Mouse (Mus musculus) liver (tissue): ENCODE data around the gene Nos2.
A peak's percentile ranks its signal among the peaks of the same experiment; 100 is the strongest.
"Not testable (repeated sequence)": the region's sequence is repeated elsewhere in the genome, so short reads cannot be mapped to it uniquely, and the experiment has no call there.

Source experiments
- DNase-seq: peaks from one replicate; pipeline ENCODE4 v3.0.0-alpha.2; 2020; ENCODE audit warnings: mixed read lengths

The Nos2 gene

GRCm38 (mm10) chr11:78990875-78991543 is 70.4 kb downstream of the Nos2 start:
- DNase-seq = not testable (repeated sequence)

- DNase-seq = no peak
Measured at GRCm38 (mm10) chr11:78999118-78999517, 78.5 kb downstream of the Nos2 start.

GRCm38 (mm10) chr11:79001871-79002270 is 81.3 kb downstream of the Nos2 start:
- DNase-seq = no peak

- no peak for DNase-seq
Measured at GRCm38 (mm10) chr11:79002551-79002951, 82.0 kb downstream of the Nos2 start.

GRCm38 (mm10) chr11:79003053-79003768 is 82.6 kb downstream of the Nos2 start:
- peak; percentile 63 for DNase-seq

GRCm38 (mm10) chr11:79003769-79004638 is 83.4 kb downstream of the Nos2 start:
- DNase-seq = no peak

GRCm38 (mm10) chr11:79005578-79006394 is 85.2 kb downstream of the Nos2 start:
- DNase-seq = no peak

- DNase-seq = no peak
Measured at GRCm38 (mm10) chr11:79006417-79006816, 85.8 kb downstream of the Nos2 start.

GRCm38 (mm10) chr11:79007356-79007755 is 86.8 kb downstream of the Nos2 start:
- DNase-seq = not testable (repeated sequence)

GRCm38 (mm10) chr11:79008007-79008775 is 87.6 kb downstream of the Nos2 start:
- no peak for DNase-seq

GRCm38 (mm10) chr11:79008891-79009290 is 88.3 kb downstream of the Nos2 start:
- no peak for DNase-seq
